Mouse (Mus musculus) bone marrow macrophage, adult 2 months (primary cell): ENCODE results near the gene Bcl9.

Experiments
- CTCF ChIP-seq: IDR thresholded peaks from 2 replicates; pipeline ENCODE4 v1.5.1; 2012; ENCODE audit warnings: low read depth, mild to moderate bottlenecking, low read length, moderate library complexity
- POLR2A ChIP-seq: IDR thresholded peaks from 2 replicates; pipeline ENCODE4 v1.6.1; 2012; ENCODE audit warnings: mild to moderate bottlenecking, low read depth, low read length, borderline replicate concordance

DNA sequence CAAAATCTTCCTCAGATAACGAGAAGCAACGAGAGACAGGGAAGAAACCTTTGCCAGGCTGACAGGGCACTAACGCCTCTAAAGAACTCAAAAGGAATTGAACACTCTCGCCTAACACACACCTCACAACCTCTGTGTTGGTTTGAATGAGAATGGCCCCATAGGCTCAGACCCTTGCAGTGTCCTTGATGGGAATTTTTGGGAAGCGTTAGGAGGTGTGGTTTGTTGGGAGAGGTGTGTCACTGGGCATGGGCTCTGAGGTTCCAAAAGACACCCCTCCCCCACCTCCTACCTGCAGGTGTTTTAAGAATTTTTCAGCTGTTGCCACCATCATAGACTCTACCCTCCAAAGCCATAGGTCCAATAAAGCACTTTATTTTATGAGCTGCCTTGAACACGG lies 118.8 kb downstream of the Bcl9 start:
- no peak for TF ChIP-seq CTCF
- no peak for TF ChIP-seq POLR2A
